Mouse (Mus musculus) sigmoid colon, adult 10 weeks (tissue): ENCODE data around the gene P2rx2. TPM values are rescaled to one million over a fixed set of nuclear protein-coding genes. Genes with fewer than 3 reads are reported as not detected.

Experiments
- polyA plus RNA-seq: library from polyadenylated mRNA; stranded (reverse); fragments of 350-450 nt; fragmentation: Illumina TruSeq; extraction: RNeasy Lipid Tissue Mini Kit (QIAGEN cat#74804); gene quantifications from one replicate; pipeline ENCODE4 v1.2.3, GENCODE M21; 2014; ENCODE audit warnings: low read depth, low replicate concordance

P2rx2 gene
- 1.3 TPM for polyA plus RNA-seq

DNA sequence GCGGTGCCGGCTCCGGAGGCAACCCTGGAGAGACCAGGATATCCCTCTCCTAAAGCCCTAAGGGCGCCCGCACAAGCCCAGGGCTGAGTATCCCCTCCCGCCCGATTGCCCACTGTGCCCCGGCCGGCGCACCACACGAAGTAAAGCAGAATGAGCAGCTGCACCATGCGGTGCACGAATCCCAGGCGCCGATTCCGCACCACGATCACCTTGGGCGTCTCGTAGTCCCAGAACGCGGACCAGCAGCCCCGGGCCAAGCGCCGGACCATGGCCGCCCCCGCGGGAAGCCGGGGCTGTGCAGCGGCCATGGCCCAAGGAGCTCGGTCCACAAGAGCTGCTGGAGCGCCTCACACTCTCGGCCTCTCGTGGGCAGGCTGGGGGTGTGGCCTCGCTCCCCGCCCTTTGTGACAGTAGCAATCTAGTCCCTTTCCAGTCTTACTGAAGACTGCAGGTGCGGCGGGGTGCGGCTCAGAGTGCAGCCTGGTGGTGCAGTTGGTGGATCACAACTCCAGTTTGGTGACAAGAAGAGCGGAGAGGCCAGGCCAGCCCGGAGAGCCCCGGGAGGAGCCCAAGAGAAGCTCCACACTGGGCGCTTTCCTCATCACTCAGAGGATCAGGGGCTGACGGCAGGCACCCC, at the start of gene P2rx2:
TSS of gene P2rx2 (minus strand) at position 565 of the 637 bp plus-strand sequence.

DNA sequence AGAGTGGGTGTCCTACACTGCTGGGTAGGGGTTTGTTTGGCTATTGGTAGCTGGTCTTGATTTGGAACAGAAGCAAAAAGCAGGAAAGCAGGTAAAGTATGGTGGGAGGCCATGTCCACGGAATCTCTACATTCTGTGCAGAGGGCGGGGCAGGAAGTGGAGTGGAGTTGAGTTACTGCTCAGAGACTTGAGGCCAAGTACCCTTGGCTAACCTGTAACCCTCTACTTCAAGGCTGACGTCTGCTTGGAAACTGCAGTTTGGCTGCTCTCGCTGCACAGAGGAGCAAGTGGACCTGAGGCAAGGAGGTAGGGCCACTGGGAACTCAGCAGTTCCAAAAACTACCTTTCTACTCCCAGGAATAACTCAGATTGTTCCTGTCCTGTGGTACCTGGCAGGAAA, 1.5 kb upstream of the P2rx2 start, which contains the start of gene Lrcol1:
TSS of gene Lrcol1 (plus strand) at position 207 of the 400 bp plus-strand sequence.

Other genes starting within 250 kb of the P2rx2 start
- gene Gm35315, start 248.8 kb downstream of the P2rx2 start, polyA plus RNA-seq: 8.3 TPM
- not detected for gene Plcxd1, start 243.2 kb downstream of the P2rx2 start, polyA plus RNA-seq
- not detected for gene Gtpbp6, start 235.0 kb downstream of the P2rx2 start, polyA plus RNA-seq
- 8.7 TPM for gene Zfp605, start 233.1 kb downstream of the P2rx2 start, polyA plus RNA-seq
- gene Chfr, start 207.4 kb downstream of the P2rx2 start, polyA plus RNA-seq: 48.4 TPM
- gene Golga3, start 166.5 kb downstream of the P2rx2 start, polyA plus RNA-seq: 37.5 TPM
- 35.8 TPM for gene Ankle2, start 112.2 kb downstream of the P2rx2 start, polyA plus RNA-seq
- 28.3 TPM for gene Pgam5, start 73.3 kb downstream of the P2rx2 start, polyA plus RNA-seq
- gene Pxmp2, start 57.0 kb downstream of the P2rx2 start, polyA plus RNA-seq: 6.7 TPM
- 3.2 TPM for gene Pole, start 56.9 kb downstream of the P2rx2 start, polyA plus RNA-seq
- gene Lrcol1, start 1.5 kb upstream of the P2rx2 start, polyA plus RNA-seq: not detected
- gene Fbrsl1, start 105.3 kb upstream of the P2rx2 start, polyA plus RNA-seq: 4.6 TPM
- not detected for gene Galnt9, start 201.1 kb upstream of the P2rx2 start, polyA plus RNA-seq